17 mouse cellular contexts compared by ENCODE assay signal in genomic region chr16:76347719-76348421, GRCm38 (mm10). TPM values are rescaled to one million over a fixed set of nuclear protein-coding genes. Genes with fewer than 3 reads are reported as not detected.
DNase-seq lines count a peak whose midpoint lies in the region; ATAC-seq and TF ChIP-seq lines count a peak whose summit lies in the region.
"Had no signal": no experiment of that assay in that cellular context is flagged by ENCODE, and none has a peak within 500 bp of the region (broad histone marks: within the 10 kb centered on the region; RNA-seq: fewer than 3 reads in every experiment).

No protein-coding gene starts in this region.

- H3K9me3 ChIP-seq in liver, embryonic 12.5 days (replicated peaks) = no peaks in the 10 kb centered on the region; the same call in none of the 2 replicates
- H3K9me3 ChIP-seq: forebrain, embryonic 15.5 days; hindbrain, embryonic 13.5 days had no signal

- peak; percentile 80 for DNase-seq in heart, adult 11 months
- no peak for DNase-seq in heart, postnatal 10 days
- DNase-seq in kidney, adult 2 months = peak; percentile 61
- no peak for DNase-seq in kidney, postnatal 36 days
- DNase-seq in liver = no peak
- DNase-seq in lung, adult 18-20 months = no peak
- DNase-seq: cerebellum, adult 11 months; cerebellum, adult 8-10 months; cerebellum, postnatal 14 days; gastrocnemius, postnatal 10 days; heart, postnatal 36 days; kidney, adult 11 months had no signal

- H3K27ac ChIP-seq in kidney, adult 2 months (ENCODE audit: insufficient read depth, low read depth, low read length) = no peak overlapping the region
- 0 out of 2 replicates have a peak overlapping the region, but pooled peaks have one; percentile 25 for H3K27ac ChIP-seq in liver, embryonic 12.5 days
- H3K27ac ChIP-seq: embryonic facial prominence, embryonic 12.5 days; forebrain, embryonic 15.5 days; hindbrain, embryonic 13.5 days had no signal

- H3K9ac ChIP-seq in liver, embryonic 12.5 days = no peak overlapping the region
- H3K9ac ChIP-seq: embryonic facial prominence, embryonic 12.5 days; forebrain, embryonic 15.5 days; heart, embryonic 12.5 days; hindbrain, embryonic 13.5 days had no signal

- H3K27me3 ChIP-seq in kidney, adult 2 months (replicated peaks; ENCODE audit: control insufficient read depth, insufficient read depth, low read length) = no peaks in the 10 kb centered on the region
- no peaks in the 10 kb centered on the region for H3K27me3 ChIP-seq in liver, embryonic 12.5 days (replicated peaks)
- H3K27me3 ChIP-seq: embryonic facial prominence, embryonic 12.5 days; forebrain, embryonic 15.5 days; heart, embryonic 12.5 days; hindbrain, embryonic 13.5 days had no signal

- ATAC-seq in liver, embryonic 12.5 days = no peak
- ATAC-seq: forebrain, embryonic 15.5 days had no signal

- H3K4me2 ChIP-seq in liver, embryonic 12.5 days = no peak overlapping the region
- H3K4me2 ChIP-seq: embryonic facial prominence, embryonic 12.5 days; forebrain, embryonic 15.5 days; heart, embryonic 12.5 days; hindbrain, embryonic 13.5 days had no signal

- no peak for TF ChIP-seq POLR2A in kidney, adult 2 months (IDR thresholded peaks at IDR 0.05; ENCODE audit: low read depth, low read length)

- H3K4me1 ChIP-seq in kidney, adult 2 months (ENCODE audit: control insufficient read depth, insufficient read depth, low read length) = peaks cover 38% of the 10 kb centered on the region
- H3K4me1 ChIP-seq in liver, embryonic 12.5 days = peaks cover 47% of the 10 kb centered on the region
- H3K4me1 ChIP-seq: embryonic facial prominence, embryonic 12.5 days; forebrain, embryonic 15.5 days had no signal

- no peaks in the 10 kb centered on the region for H3K36me3 ChIP-seq in kidney, adult 2 months (ENCODE audit: control insufficient read depth, insufficient read depth, low read length)
- H3K36me3 ChIP-seq in liver, embryonic 12.5 days = peaks cover 87% of the 10 kb centered on the region

- WGBS in kidney, adult 2 months = 69% methylated on average over 13 of the region's 13 CpGs
- 89% methylated on average over 13 of the region's 13 CpGs for WGBS in liver, embryonic 12.5 days (ENCODE audit: insufficient replicate concordance)

- H3K4me3 ChIP-seq in kidney, adult 2 months (ENCODE audit: insufficient read depth, low read depth, low read length) = no peak overlapping the region
- no peak overlapping the region for H3K4me3 ChIP-seq in liver, embryonic 12.5 days
- H3K4me3 ChIP-seq: embryonic facial prominence, embryonic 12.5 days; forebrain, embryonic 15.5 days; heart, embryonic 12.5 days; hindbrain, embryonic 13.5 days had no signal

- intact Hi-C loops in heart, postnatal 10 days (cut with DNase I) = no loop called here

- no peak for TF ChIP-seq CTCF in kidney, adult 2 months (conservative IDR thresholded peaks at IDR 0.05; ENCODE audit: insufficient read depth, insufficient read length, low read depth, low read length)

RNA-seq across cellular contexts. Expression of gene Nrip1, which starts 25.8 kb away (rescaled TPM):
- 10 to 100 TPM; 26.8 to 27.4 TPM for total RNA-seq in heart, postnatal 10 days (2021)
- 7.1 and 8.3 TPM in 2 replicates for polyA plus RNA-seq in kidney, adult 2 months (2012; rRNA removed)
- 32.0 and 32.1 TPM in 2 replicates for polyA plus RNA-seq in liver, embryonic 12.5 days (2016; fragmentation: Nextera tagmentation; extraction: Ambion mirVana)

Comparison
In these comparisons a context has a peak if more than half of its experiments do, and no peak if none do; other contexts are left out.
1. DNase-seq: peak in heart, adult 11 months (single experiment) and kidney, adult 2 months (single experiment); none in heart, postnatal 10 days (0 of 2), kidney, postnatal 36 days (0 of 2), liver (single experiment) and lung, adult 18-20 months (0 of 2).